Mouse (Mus musculus): ENCODE data around the gene Pgm3. TPM values are rescaled to one million over a fixed set of nuclear protein-coding genes. Genes with fewer than 3 reads are reported as not detected.

Pgm3 gene
- total RNA-seq, 1 experiment from 2014 or later, result 11.2 TPM

Other genes starting within 250 kb of the Pgm3 start
- 1.2 and 2.1 TPM in 2 replicates for gene Ube2cbp, start 106.9 kb downstream of the Pgm3 start, total RNA-seq (2017)
- gene Dop1a, start 104.7 kb downstream of the Pgm3 start, total RNA-seq (2017), result 57.0 and 57.7 TPM in 2 replicates
- gene Rwdd2a, start 149 bp upstream of the Pgm3 start, total RNA-seq (2017), result 4.0 and 6.3 TPM in 2 replicates
- not detected in 2 replicates for gene Me1, start 124.1 kb upstream of the Pgm3 start, total RNA-seq (2017)
- gene Prss35, start 171.8 kb upstream of the Pgm3 start, total RNA-seq (2017), result not detected in 2 replicates